Mouse (Mus musculus): ENCODE results near the gene Tns3.

The Tns3 gene

DNA sequence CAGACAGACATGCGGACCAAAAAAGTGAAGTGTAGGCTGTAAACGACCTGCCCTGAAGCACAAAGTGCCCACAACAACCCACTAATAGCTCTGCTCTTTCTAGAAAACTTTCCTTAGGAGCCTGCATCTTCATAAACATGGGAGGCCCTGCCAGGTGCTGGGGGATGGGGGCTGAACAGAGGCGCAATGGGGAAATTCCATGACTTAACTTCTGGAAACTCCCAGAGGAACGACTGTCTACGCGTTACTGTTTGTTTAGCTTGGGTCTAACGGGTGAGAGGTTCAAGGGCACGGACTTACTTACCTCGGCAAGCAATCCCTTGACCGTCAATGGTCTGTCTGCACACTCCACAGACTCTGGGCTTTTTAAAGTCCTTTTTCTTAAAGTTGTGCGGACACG lies 48.9 kb downstream of the Tns3 start:
- no peak for DNase-seq

DNA sequence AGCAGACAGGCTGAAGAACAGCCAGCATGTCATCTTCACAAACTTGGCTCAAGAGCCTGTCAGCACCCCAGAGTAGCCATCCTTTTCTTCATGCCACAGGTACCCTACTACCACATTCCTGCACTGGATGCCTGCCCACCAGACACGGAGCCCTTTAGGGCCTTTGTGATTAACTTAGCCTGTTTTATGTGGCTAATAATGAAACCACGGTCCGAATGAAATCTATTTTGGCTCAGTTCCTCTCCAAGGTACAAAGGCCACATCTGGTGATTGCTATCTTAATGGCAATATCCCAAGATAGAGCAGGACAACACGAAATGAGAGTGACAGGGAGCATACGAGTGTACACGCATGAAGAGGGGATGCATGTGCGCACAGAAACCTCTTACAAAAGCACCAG lies 53.9 kb downstream of the Tns3 start:
- no peak for DNase-seq

DNA sequence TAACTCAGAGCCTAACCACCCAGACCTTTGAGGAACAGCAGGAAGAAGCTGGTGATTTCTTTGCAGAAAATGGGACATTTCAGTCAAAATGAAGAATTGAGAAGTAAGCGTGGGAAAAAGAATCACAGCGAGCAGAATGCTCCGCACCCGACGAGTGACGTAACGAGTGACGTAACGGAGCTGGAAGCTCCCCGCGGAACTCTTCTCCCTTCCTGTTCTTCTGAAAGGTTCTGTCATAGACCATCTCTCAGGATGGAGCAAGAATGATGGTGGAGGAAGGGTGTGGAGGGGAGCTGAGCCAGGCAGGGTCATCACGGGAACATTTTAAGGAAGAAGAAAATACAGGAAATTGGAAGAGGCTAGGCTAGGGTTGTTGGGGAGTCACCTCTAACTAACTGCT lies 54.5 kb downstream of the Tns3 start:
- DNase-seq: no peak

DNA sequence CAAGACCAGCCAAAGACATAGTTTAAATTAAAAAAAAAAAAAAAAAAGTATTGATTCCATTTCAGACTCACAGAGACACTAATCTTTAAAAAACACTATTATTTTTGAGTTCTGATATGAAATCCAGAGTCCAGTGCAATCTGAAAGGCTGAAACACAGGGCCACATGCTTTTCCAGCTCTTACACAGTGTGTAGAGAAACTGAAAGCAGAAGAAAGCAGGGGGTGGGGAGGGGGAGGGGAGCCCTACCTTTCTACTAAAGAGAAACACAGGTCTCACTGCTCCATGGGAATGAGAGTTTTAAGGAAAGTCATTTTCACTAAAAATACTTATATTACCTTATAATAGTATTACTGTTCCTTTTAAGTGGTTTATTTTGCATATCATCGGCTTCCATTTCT lies 57.2 kb downstream of the Tns3 start:
- no peak for DNase-seq

DNA sequence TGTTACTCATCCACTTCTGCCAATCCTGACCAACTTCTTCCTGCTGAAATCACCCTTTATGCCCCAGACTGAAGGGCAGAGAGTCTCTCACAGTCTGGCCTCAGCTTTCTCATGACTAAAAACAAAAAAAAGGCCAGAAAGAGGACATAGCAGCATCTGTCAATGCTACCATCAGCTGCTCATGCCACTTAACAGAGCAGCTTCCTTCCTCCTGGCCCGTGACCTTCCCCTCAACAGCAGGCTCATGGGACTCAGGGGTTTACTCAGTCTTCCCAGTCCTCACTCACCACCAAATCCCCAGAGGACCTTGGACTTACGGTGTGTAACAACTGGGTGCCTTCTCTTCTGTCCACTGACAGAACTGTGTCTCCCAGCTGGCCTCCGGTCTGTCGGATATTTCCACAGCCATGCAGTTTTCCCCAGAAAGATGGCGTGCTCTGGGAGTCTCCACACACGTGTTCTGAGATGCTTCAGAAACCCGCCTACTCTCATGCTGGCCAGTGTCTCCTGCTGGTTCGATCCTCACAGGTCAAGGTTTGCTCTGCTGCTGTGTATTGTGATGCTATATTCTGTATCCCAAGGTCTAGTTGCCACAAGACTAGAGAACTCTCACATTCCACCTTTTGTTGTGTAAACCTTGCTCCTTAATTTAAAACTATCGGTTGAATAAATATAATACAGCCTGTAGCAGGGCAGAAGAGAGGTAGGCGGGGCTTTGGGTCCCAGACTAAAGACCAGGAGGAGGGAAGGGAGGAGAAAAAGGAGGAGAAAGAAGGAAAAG lies 59.4 kb downstream of the Tns3 start:
- DNase-seq: no peak

DNA sequence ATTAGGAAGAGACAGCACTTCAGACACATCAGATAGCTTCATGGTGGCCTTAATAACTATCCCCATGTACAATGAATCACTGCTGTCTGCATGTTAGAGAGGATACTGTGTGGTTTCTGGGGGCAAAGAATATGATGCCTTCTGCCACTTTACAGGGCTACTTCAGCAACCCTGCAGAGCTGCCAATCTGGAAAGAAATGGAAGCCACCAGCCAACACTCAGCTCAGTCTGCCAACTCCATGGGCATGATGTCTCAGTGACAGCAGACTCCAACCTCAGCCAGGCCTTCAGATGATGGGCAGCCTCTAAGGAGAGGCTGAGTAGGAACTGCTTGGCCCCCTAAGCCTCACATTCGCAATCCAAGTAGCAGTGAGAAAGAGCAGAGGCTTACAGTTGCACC lies 61.7 kb downstream of the Tns3 start:
- DNase-seq: no peak

DNA sequence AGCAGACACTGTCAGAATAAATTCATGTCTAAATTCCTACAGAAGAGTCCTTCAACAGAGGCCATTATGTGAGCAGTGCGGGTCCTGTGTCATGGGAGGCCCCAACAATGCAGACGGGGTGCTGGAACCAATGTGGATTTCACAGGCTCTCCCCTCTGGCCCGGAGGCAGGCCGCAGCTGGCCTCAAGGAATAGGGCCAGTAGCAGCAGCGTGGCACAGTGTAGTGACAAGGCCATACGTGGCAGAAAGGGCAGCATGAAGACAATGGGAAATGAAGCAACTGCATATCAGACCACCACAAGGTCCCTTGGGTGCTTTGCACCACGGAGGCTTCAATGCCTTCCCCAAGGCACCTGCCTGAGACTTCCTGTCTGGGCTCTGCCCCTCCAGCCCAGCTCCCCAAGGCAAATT lies 62.9 kb downstream of the Tns3 start:
- DNase-seq: peak; percentile 64

DNA sequence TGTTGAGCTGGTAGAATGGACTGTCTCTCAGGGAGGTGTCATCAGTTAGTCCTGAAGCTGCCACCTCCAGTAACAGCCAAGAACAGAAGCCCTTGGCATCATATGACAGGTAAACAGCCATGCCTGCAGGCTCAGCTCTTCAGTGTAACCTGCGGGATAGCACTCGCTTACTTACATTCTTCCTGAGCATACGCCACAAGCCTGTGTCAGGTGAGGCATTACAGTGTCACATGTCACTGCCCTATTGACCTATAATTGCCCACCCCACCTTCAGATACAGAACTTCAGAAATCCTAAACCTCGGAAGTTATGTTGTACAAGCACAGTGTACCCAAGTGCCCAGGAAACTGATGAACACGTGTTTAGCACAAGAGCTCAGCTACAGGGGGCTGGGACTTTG lies 68.7 kb downstream of the Tns3 start:
- DNase-seq: no peak

DNA sequence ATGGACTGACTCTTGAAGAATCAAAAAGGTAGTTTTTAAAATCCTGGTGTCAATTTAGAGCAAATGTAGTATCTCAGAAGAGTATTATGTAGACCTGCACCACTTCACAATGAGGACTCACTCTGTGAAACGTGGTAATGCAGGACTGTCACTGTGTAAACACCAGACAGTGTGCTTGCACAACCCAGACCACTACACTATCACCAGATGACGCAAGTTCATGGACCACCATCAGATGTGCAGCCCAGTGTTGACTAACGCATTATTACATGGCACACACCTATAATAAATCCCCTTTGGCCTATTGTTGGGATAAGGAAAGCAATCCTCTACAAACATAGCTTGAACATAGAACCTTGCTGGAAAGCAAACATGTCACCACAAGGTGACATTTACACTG lies 71.2 kb downstream of the Tns3 start:
- DNase-seq: no peak

DNA sequence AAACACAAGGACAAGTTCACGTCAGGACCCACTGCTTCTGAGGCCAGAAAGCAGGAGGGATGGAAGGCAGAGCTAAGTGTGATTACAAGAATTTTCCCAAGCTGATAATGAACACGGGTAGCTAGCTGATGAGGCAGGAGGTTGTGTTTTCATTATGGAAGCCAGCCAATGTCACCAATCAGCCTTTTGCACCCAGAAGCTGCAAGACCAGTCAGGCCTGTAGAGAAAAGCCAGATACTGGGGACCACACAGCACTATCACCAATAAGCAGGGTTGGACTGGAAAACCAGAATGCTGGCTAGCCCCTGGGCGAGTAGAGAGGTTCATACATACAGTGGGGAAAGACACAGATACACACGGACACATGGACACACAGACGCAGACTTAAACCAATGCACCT lies 73.1 kb downstream of the Tns3 start:
- no peak for DNase-seq

DNA sequence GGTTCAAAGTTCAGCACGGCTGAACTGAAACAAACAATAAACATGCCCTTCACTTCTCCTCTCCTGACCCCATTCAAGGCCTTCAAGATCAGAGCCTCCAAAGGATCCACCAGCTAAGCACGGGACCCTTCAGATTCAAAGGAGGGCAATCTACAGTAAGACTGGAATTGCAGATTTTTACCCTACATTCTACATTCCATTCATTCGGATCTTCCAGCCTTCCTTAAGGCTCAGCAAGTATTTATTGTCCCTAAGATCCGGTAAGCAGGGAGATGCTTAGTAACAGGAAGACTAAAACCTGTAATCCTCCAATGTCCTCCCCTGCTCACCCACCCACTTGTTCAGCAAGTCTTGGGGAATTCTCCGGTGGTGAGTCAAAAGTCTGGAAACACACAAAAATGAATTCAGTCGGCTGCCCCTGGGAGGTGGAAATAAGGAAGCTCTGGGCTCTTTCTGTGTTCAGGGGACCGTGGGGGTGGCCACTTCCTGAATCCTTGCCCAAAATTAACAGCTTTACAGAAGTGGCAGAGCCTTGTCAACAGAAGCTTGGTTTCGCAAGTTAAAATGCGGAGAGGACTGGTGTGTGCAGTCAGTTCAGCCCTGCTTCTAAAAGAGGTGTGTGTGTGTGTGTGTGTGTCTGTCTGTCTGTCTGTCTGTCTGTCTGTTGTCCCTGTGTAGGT lies 75.0 kb downstream of the Tns3 start:
- no peak for DNase-seq

DNA sequence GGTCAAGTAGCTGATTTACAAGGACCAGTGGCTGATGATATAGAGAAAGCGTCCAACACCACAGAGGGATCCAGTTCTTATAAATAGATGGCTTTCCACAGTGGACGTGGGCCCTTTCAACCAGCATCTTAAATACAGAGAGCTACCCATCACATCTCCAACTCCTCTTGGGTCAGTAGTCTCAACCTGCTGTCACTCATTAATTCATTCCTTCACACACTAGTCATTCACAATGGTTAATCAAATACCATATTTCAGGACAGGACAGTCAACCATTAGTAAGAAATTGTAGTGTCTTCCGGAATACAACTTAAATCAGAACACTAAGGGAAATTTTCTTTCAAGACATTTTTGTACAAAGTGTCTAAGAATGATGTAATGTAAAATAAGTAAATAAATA lies 76.4 kb downstream of the Tns3 start:
- no peak for DNase-seq

DNA sequence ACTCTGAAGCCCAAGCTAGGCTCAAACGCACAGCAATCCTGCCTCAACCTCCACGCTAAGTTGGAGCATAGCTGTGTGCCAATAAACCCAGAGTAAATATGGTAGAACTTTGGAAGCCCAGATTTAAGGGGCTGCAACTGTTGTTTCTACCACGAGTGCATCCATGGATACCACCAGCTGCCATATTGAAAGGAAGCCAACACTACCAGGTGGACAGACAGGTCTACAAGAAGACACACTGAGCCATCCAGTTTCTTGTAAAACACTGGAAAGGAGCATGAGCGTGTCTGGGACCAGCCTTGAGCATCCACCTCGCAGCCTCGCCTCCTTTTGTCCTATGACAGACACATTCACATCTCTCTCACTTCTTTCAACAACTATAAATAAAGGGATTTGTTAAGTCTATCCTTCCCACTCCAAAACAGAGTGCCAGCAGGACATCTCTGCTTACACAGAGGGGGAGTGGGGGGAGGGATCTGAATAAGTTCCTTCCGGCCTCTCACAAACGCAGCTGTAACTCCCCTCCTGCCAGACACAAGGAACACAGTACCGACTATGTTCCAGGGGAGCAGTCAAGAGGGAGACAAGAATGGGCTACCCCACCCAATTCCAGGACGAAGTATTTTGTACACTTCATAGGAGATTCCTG lies 77.2 kb downstream of the Tns3 start:
- no peak for DNase-seq

DNA sequence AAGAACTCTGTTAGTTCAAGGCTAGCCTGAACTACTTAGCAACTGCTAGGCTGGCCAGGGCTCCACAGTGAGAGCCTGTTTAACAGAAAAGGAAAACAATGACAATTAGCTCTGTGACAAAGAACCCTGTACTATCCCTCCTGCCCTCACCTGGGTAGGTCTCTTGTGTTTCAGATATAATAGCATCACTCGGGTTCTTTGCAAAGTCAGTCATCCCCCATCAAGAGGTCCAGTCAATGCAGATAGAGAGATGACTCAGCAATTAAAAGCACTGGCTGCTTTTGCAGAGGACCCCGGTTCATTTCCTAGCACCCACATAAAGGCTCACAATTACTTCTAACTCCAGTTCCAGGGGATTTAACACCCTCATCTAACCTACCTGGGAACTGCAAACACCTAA lies 78.0 kb downstream of the Tns3 start:
- DNase-seq: no peak

DNA sequence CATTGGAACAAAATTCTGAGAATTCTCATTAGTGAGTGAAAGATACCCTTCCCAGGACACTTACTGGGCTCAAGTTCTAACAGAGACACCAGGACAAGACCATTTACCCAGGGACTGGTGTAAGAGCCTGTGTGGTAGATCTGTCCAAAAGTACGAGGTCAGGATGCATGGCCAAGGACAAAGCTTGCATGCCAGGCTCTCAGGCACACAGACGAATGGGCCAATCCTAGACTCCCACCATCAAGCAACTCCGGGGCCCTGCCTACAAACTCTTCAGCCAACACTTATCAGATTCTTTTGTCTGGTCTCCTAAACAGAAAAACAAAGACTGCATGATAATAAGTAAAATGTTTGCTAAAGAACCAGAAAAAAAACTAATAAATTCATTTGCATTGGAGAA lies 78.6 kb downstream of the Tns3 start:
- DNase-seq: no peak

DNA sequence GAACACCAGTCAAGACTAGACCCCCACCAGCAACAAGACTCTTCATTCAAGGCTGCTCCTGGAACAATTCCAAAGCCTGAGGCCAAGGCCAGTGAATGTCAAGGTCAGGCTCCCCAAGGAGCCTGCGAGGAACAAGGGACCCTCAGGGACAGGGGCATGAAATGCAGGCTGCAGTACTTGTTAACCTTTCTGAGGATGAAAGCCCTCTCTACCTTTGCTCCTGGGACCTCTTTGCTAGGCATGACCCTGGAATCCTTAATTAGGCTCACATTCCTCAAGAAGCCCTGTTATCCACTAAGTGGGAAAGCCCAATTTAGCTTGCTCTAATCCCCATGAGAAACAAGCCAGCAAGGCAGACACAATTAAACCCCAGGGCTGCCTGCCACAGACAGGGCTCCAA lies 79.4 kb downstream of the Tns3 start:
- DNase-seq: no peak

DNA sequence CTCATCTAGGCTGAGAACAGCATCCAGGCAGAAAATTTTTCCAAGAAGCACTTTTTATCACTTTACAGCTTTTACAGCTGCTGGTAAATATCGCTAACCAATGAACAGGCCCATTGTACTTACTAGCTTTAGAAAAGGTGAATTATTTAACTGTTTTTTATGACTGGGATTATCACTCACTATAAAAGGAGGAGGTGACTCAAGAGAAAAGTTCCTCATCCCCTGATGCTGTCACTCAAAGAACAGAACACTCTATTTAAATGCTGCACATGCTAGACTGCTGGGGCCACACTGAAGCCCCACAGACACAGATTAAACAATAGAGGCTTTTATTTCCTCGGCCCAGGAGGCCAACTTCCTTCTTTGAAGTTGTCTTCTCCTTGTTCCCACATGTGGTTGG lies 80.0 kb downstream of the Tns3 start:
- no peak for DNase-seq

DNA sequence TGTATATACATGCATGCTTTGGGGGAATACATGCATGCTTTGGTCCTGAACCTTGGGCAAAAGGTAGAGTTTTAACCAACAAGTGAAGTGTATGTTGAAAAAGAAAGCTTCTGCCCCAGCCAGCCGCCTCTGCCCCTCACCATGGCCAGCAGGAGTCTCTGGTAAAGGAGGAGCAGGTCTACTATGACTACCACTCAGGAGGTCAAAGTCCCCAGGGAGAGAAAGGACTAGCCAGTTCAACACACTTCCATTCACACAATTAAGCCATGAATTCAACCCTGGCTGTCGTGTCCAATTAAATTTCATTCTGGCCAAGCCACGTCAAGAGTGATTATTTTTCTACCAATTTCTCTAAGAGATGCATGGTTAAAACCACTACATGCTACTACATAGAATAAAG lies 81.2 kb downstream of the Tns3 start:
- DNase-seq: no peak

DNA sequence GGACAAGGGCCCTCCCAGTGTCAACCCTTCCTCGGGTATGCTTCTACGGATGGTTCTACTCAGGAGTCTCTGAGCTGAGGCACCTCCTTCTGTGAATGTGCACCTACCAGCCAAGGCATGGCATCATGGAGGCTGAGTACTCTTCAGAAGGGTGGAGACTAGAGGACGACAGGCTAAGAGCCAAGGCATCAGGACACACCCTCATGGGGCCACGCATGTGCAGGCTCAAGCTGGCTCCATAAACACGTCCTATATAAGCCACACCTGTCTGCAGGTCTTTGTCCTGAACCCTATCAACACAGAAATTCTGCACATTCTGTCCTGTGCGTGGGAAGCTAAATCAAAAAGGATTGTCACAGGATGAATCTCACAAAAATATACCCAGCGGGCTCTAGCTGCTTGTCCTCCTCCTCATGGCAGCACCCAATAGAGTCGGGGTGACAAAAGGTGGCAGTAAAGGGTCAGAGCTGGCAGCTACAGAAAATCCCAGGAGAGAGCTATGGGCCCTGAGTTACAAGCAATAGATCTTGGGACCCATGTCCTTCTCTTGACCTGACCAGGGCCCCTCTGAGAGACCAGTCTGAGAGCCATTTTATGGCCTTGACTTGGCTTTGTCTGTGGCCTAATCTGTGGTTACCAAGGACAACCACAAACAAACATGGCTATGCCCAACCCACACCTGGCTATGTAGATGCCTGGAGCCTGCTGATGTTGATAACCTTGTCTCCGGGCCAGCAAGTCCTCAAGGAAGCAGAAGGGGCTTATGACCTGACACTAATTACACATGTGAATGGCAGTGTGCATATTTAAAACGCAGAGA lies 82.0 kb downstream of the Tns3 start:
- DNase-seq: no peak

DNA sequence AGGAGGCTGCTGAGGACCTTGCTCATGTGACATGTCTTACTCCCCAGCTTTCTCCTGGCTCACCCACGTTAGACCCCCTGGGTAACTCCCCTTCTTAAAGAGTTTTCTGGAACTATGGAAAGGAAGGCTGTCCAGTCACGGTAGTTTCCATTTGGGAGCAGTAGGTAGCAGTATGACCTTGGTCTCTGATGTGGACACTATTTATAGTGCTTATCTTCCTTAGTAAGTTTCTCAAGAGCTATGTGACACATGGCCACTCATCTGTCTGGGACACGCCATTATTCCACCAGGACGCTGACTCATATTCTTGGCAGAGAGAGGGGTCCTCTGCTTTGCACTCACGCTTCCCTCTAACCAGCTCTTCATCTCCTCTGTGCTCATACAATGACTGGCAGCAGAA lies 84.5 kb downstream of the Tns3 start:
- no peak for DNase-seq

DNA sequence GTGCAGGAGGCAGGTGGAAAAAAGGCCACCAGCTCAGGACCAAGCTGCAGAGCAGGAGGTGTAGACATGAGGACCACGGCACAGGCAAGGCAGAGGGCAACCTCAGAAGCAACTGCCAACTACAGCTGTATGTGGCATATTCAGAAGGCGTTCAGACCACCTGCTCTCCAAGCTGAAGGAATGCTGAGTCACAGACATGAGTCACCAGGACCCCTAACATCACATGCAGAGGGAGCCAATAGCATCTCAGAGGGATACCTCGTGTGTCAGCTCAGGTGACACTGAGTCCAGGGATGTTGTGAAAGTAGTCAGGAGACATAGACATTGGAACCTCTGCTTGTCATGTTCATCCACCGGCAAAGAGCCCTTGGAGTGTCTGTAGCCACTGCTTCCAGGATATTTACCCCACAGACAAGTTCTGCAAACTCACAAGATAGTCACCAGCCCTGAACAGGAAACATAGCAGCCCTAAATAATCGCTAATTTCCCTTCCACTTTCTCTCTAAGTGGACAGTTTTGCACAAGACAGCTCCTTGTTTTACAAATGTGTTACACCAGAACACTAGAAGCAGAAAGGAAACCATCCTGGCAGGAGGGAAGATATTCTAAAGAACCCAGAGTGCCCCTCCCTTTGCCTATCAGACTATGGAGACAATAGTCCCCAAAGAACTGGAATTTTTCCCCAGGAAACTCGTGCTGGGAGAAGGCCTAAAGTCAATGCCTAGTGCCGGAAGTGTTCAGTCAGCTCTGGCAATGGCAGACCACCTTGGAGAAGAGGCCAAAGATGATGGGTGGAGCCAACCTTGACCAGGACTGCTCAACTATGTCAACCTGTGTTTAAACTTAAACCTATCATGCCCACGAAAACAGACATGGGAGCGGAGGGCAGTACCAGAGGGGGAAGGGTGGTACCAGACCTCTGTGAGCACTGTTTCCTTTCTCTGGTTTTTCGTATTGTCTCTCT lies 88.8 kb downstream of the Tns3 start:
- no peak for DNase-seq

DNA sequence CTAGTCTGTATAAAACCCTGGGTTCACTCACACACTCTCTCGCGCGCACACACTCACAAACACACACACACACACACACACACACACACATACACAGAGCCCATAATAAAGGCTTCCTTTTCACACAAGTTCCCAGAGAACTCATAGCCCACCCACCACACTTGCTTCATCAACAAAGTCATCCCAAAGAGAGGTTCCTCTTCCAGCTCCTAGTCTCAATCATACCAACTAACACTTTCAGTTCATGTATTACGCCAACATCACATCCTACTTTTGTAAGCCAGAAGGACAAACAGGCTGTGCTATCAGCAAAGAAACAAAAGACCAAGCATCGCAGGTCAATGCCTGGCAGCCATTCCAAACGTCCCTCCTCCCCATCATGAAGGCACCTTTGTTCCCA lies 89.8 kb downstream of the Tns3 start:
- no peak for DNase-seq
